ENCODE assay signal across 13 mouse cellular contexts in genomic region chr5:67099393-67100271, GRCm38 (mm10). TPM values are rescaled to one million over a fixed set of nuclear protein-coding genes. Genes with fewer than 3 reads are reported as not detected.
DNase-seq lines count a peak whose midpoint lies in the region; ATAC-seq and TF ChIP-seq lines count a peak whose summit lies in the region.
"Had no signal": no experiment of that assay in that cellular context is flagged by ENCODE, and none has a peak within 500 bp of the region (broad histone marks: within the 10 kb centered on the region; RNA-seq: fewer than 3 reads in every experiment).

No protein-coding gene starts in this region.

- no peak overlapping the region for H3K4me2 ChIP-seq in forebrain, embryonic 15.5 days (replicated peaks)
- H3K4me2 ChIP-seq in hindbrain, embryonic 15.5 days, result no peak overlapping the region

- H3K36me3 ChIP-seq in forebrain, embryonic 10.5 days (replicated peaks), result no peaks in the 10 kb centered on the region
- no peaks in the 10 kb centered on the region for H3K36me3 ChIP-seq in forebrain, embryonic 15.5 days
- H3K36me3 ChIP-seq in hindbrain, embryonic 15.5 days, result no peaks in the 10 kb centered on the region

- no peaks in the 10 kb centered on the region for H3K9me3 ChIP-seq in forebrain, embryonic 10.5 days
- H3K9me3 ChIP-seq in forebrain, embryonic 15.5 days, result no peaks in the 10 kb centered on the region
- no peaks in the 10 kb centered on the region for H3K9me3 ChIP-seq in hindbrain, embryonic 15.5 days

- DNase-seq in forebrain, embryonic 10.5 days (ENCODE audit: extremely low spot score, low spot score), result peak; percentile 55
- DNase-seq in layer of hippocampus, postnatal 25 days (ENCODE audit: extremely low spot score in 1 of 2, low spot score in 1 of 2), result peak; percentile 24
- no peak for DNase-seq in layer of hippocampus, adult 9-11 months
- DNase-seq in Muller cell, postnatal 12 days (ENCODE audit: inconsistent ontology term), result peak; percentile 43
- DNase-seq in gastrocnemius, adult 2 months, result no peak
- DNase-seq in spleen, postnatal 10 days (ENCODE audit: low spot score in 2 of 2), result no peak
- DNase-seq: B cell, adult 2 months had no signal

- H3K27me3 ChIP-seq in forebrain, embryonic 10.5 days (ENCODE audit: poor library complexity, severe bottlenecking), result peaks cover 100% of the 10 kb centered on the region
- H3K27me3 ChIP-seq in forebrain, embryonic 15.5 days, result peaks cover 91% of the 10 kb centered on the region
- peaks cover 86% of the 10 kb centered on the region for H3K27me3 ChIP-seq in hindbrain, embryonic 15.5 days

- intact Hi-C loops in gastrocnemius, adult 2 months (cut with DNase I), result loop anchor here (10.0 kb wide), 1 partner anchor 125 kb away; no protein-coding TSS in a partner anchor

- H3K4me1 ChIP-seq in forebrain, embryonic 10.5 days, result peaks cover 68% of the 10 kb centered on the region
- H3K4me1 ChIP-seq in forebrain, embryonic 15.5 days, result peaks cover 11% of the 10 kb centered on the region
- peaks cover 5% of the 10 kb centered on the region; the same call in 1 of the 2 replicates for H3K4me1 ChIP-seq in hindbrain, embryonic 15.5 days (replicated peaks)

- ATAC-seq in forebrain, embryonic 15.5 days (replicated peaks), result no peak
- ATAC-seq in hindbrain, embryonic 15.5 days (ENCODE audit: low FRiP score, low read depth), result no peak

- no peak overlapping the region for H3K27ac ChIP-seq in forebrain, embryonic 10.5 days
- H3K27ac ChIP-seq in forebrain, embryonic 15.5 days (replicated peaks), result no peak overlapping the region
- H3K27ac ChIP-seq in hindbrain, embryonic 15.5 days (replicated peaks), result peak overlapping the region; percentile 70; the same call in 1 of the 2 replicates
- no peak overlapping the region for H3K27ac ChIP-seq in gastrocnemius, adult 2 months
- H3K27ac ChIP-seq: macrophage had no signal

- no peak for TF ChIP-seq CTCF in gastrocnemius, adult 2 months (IDR thresholded peaks at IDR 0.05)

- no peak overlapping the region for H3K4me3 ChIP-seq in forebrain, embryonic 10.5 days
- no peak overlapping the region for H3K4me3 ChIP-seq in forebrain, embryonic 15.5 days
- no peak overlapping the region for H3K4me3 ChIP-seq in hindbrain, embryonic 15.5 days
- no peak overlapping the region for H3K4me3 ChIP-seq in gastrocnemius, adult 2 months

- WGBS in forebrain, embryonic 10.5 days, result under 1% methylated on average over 32 of the region's 32 CpGs
- under 1% methylated on average over 32 of the region's 32 CpGs for WGBS in forebrain, embryonic 15.5 days
- 1% methylated on average over 32 of the region's 32 CpGs for WGBS in hindbrain, embryonic 15.5 days

- no peak overlapping the region for H3K9ac ChIP-seq in forebrain, embryonic 15.5 days (replicated peaks)
- no peak overlapping the region for H3K9ac ChIP-seq in hindbrain, embryonic 15.5 days

RNA-seq across cellular contexts. Expression of gene Phox2b, which starts 0.5 kb away (rescaled TPM):
- polyA plus RNA-seq in forebrain, embryonic 10.5 days (2016; fragmentation: Nextera tagmentation; extraction: Ambion mirVana), result 0.05 TPM in 1 of 2 replicates, not detected in the other
- not detected in 2 replicates for polyA plus RNA-seq in forebrain, embryonic 15.5 days (2015; fragmentation: Nextera tagmentation; extraction: Ambion mirVana)
- not detected for total RNA-seq in layer of hippocampus, postnatal 25 days (2021)
- 20.8 and 22.4 TPM in 2 replicates for polyA plus RNA-seq in hindbrain, embryonic 15.5 days (2015; fragmentation: Nextera tagmentation; extraction: Ambion mirVana)
- not detected for total RNA-seq in gastrocnemius, adult 2 months (2021)
- total RNA-seq: hematopoietic stem cell, adult 5-6 weeks; left cerebral cortex, postnatal 14 days had no signal
- polyA plus RNA-seq: frontal cortex, adult 2 months; macrophage had no signal

Comparison
In these comparisons a context has a peak if more than half of its experiments do, and no peak if none do; other contexts are left out.
1. DNase-seq: peak in forebrain, embryonic 10.5 days (single experiment), layer of hippocampus, postnatal 25 days (2 of 2) and Muller cell, postnatal 12 days (single experiment); none in layer of hippocampus, adult 9-11 months (single experiment), gastrocnemius, adult 2 months (single experiment) and spleen, postnatal 10 days (0 of 2).
2. RNA of gene Phox2b, which starts 0.5 kb away (polyA plus RNA-seq): 20.8 to 22.4 TPM in hindbrain, embryonic 15.5 days; not detected in forebrain, embryonic 15.5 days and 0.05 TPM in forebrain, embryonic 10.5 days; every median in the first group is over 10 times any median in the second.